Mouse (Mus musculus) testis, postnatal 10 days (tissue): Measurements from ENCODE around the gene Olfr768.
"Not testable (repeated sequence)": the region's sequence is repeated elsewhere in the genome, so short reads cannot be mapped to it uniquely, and the experiment has no call there.

Source experiments
- DNase-seq: peaks from one replicate; pipeline ENCODE4 v3.0.0; 2021; ENCODE audit warnings: low spot score

Gene Olfr768

DNA sequence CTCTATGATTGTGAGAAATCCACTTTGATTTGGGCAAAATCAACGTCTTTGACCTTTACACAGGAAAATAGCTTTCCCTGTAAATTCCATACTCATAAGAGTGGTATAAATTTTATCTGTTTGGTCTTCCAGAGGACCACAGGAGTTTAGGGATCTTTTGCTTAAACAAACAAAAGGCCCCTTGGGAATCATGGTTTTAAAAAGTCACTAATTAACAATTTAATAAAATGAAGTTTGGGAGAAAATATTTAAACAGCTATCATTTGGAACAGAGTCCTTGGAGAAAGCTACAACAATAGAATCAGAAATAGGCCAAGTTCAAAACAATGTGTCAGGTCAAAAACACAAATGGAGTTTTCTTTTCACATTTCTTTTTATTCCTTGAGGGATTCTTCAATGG, at the start of gene Olfr768:
TSS of gene Olfr768 (minus strand) at position 101 of the 400 bp plus-strand sequence.
- DNase-seq = no peak

DNA sequence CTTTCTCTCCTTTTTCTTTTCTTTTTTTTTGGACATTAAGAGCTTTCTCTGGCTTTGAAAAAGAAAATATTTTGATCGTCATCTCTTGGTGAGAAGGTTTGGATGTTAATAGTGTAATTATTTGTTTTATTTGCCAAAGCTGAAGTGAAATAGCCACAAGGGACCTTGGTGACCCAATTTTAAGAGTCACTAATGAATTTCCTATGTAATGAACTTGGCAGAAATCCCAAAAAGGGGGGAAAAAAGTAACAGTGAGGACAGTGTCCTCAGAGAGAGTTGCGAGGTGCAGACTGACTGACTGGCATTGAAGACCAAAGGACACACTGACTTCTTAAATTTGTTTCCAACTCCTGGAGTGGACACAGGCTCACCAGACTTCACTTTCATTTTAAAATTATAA, 39.7 kb upstream of the Olfr768 start, which contains the start of gene Olfr770:
TSS of gene Olfr770 (minus strand) at position 101 of the 400 bp plus-strand sequence.
- no peak for DNase-seq

GRCm38 (mm10) chr10:129117761-129118160, 18.6 kb upstream of the Olfr768 start, which contains the start of gene Olfr769:
Gene Olfr769 (minus strand): TSS chr10:129117861.
- no peak for DNase-seq

DNA sequence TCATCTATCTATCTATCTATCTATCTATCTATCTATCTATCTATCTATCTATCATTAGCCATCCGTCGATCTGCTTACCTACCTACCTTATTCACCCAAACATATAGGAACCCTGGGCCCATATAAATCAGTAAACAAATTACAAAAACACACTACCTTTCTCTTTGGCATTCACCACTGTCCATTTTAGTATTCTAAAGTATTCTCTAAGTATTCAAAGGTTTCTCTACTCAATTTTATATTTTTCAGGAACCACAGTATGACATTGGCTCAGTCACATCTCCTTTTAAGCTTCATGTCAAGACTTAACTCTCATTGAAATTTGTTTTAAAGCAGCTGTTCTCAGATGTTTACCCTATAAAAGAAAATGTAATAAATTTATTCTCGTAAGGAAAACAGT, 16.0 kb upstream of the Olfr768 start:
- DNase-seq = no peak

DNA sequence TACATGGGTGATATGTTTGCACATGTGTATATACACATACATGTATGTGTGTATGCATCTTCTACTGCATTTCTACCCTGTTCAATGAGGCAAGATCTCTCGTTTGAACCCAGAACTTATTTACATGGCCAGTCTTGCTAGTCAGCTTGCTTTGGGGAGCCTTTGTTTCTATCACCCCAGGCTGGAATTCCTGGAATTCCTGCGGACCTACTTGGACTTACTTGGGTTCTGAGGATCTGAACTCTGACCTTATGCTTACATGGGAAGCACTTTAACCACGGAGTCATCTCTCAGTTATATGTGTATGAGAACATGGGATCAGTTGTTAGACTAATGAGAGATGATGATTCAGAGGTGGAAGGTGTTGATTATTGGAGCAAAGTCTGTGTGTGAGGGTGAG, 2.1 kb upstream of the Olfr768 start:
- no peak for DNase-seq

DNA sequence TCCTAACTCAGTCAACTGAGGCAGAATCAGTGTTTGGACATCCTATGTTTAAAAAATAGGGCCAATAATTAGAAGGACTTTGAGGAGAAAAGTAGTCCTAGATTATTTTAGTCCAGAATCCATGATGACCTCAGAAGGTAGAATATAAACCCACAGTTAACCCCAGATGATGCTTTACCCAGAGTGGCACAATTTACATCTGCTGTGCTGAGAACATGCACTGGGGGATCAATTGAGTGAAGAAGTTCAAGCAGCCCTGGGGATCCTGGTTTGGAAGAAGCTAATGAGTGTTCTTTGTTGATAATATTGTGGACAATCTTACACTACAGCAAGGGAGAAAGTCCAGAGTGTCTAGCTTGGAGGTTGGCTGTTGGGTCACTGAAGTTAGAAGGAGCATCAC, 16.4 kb downstream of the Olfr768 start, which contains the start of gene Olfr767:
TSS of gene Olfr767 (minus strand) at position 101 of the 400 bp plus-strand sequence.
- not testable (repeated sequence) for DNase-seq

DNA sequence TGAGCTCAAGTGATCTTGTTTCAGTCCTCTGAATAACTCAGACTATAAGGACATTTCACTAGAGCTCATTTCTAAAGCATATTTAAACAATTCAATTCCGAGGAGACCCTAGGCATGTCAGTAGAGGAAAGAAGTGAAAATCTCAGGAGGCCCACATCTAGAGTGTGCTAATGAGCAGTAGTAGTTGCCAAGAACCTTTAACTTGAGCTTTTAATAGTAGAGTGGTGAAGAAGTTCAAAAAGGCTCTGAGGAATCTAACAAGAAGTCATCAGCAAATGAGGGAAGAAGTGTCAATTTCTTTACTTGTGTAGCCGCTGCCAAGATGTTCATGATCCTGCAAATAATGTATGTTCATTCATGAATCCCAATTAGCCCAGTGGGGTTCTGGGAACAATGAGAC, 30.3 kb downstream of the Olfr768 start, which contains the start of gene Olfr766-ps1:
TSS of gene Olfr766-ps1 (minus strand) at position 101 of the 400 bp plus-strand sequence.
- no peak for DNase-seq

DNA sequence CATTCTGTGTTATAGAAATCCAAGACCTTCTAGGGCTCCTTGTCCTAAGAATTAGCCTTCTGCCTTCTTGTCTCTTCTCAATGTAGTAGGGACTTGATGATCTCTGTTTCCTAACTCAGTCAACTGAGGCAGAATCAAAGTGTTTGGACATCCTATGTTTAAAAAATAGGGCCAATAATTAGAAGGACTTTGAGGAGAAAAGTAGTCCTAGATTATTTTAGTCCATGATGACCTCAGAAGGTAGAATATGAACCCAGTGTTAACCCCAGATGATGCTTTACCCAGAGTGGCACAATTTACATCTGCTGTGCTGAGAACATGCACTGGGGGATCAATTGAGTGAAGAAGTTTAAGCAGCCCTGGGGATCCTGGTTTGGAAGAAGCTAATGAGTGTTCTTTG, 49.3 kb downstream of the Olfr768 start, which contains the start of gene Olfr765:
TSS of gene Olfr765 (minus strand) at position 101 of the 400 bp plus-strand sequence.
- not testable (repeated sequence) for DNase-seq
